Mouse (Mus musculus) lung, postnatal 0 days (tissue): ENCODE measurements at regions not wholly inside any gene's neighbourhood (a gene's known extent, or its start where the extent isn't known, plus 50 kb on each side); places are given as distances from the start of the nearest gene placed in this dataset.

ENCODE experiments used
- ATAC-seq: fragments of 200-750 bp; cut with Nextera tagmentation; 2 replicates; pipeline ENCODE4 v1.8.0; 2017; ENCODE audit warnings: moderate library complexity
- DNase-seq: peaks from one replicate; pipeline ENCODE4 v3.0.0-alpha.2; 2016; ENCODE audit warnings: low spot score
- H3K27ac ChIP-seq: fragments of 300-500 bp; sonication (generic); 2 replicates; pipeline ENCODE4 v1.5.1; 2014; ENCODE audit warnings: antibody characterized with exemption, mild to moderate bottlenecking, low read length, mixed read lengths
- H3K27me3 ChIP-seq: fragments of 300-500 bp; sonication (generic); replicated peaks from 2 replicates; pipeline ENCODE4 v1.6.1; 2014; ENCODE audit warnings: low read length, mixed read lengths; ENCODE audit not compliant: insufficient read depth
- H3K36me3 ChIP-seq: fragments of 300-500 bp; sonication (generic); 2 replicates; pipeline ENCODE4 v1.6.1; 2014; ENCODE audit warnings: low read length, mixed read lengths; ENCODE audit not compliant: insufficient read depth
- H3K4me1 ChIP-seq: fragments of 300-500 bp; sonication (generic); 2 replicates; pipeline ENCODE4 v1.6.1; 2014; ENCODE audit warnings: antibody characterized with exemption, low read depth, low read length, mixed read lengths; ENCODE audit not compliant: insufficient read depth
- H3K4me2 ChIP-seq: fragments of 300-500 bp; sonication (generic); replicated peaks from 2 replicates; pipeline ENCODE4 v1.6.1; 2014; ENCODE audit warnings: low read depth, mild to moderate bottlenecking, low read length, moderate library complexity, mixed read lengths
- H3K4me3 ChIP-seq: fragments of 300-500 bp; sonication (generic); 2 replicates; pipeline ENCODE4 v1.5.1; 2014; ENCODE audit warnings: low read depth, low read length
- H3K9ac ChIP-seq: fragments of 300-500 bp; sonication (generic); replicated peaks from 2 replicates; pipeline ENCODE4 v1.6.1; 2014; ENCODE audit warnings: low read depth, mild to moderate bottlenecking
- H3K9me3 ChIP-seq: fragments of 300-500 bp; sonication (generic); 2 replicates; pipeline ENCODE4 v1.6.1; 2016; ENCODE audit warnings: low read length, mixed read lengths
- CTCF ChIP-seq: IDR thresholded peaks from 2 replicates; pipeline ENCODE4 v1.5.1; 2016; ENCODE audit warnings: antibody characterized with exemption, mild to moderate bottlenecking
- EP300 ChIP-seq: IDR thresholded peaks from 2 replicates; pipeline ENCODE4 v1.6.1; 2016; ENCODE audit warnings: antibody characterized with exemption, mild to moderate bottlenecking, control low read depth
- WGBS: fragments of 180-500 bp; shearing (Covaris S2); extraction: QIAGEN DNeasy Blood & Tissue Kit; methylation state at CpG from one replicate; pipeline ENCODE4 v1.1.7; 2014; 5-methylcytosine and 5-hydroxymethylcytosine counted together

GRCm38 (mm10) chr8:44656031-44656430 is 279.2 kb upstream of the Fat1 start:
- H3K4me2 ChIP-seq = no peak overlapping the region
- no peak for TF ChIP-seq EP300
- no peak for TF ChIP-seq CTCF
- DNase-seq (peak; percentile 65), ATAC-seq (peak; percentile 62)
- no peak overlapping the region for H3K9ac ChIP-seq
- no peaks in the 10 kb centered on the region for H3K36me3 ChIP-seq
- H3K27ac ChIP-seq = no peak overlapping the region
- H3K4me3 ChIP-seq = no peak overlapping the region
- H3K4me1 ChIP-seq = no peaks in the 10 kb centered on the region
- H3K27me3 ChIP-seq = no peaks in the 10 kb centered on the region
- H3K9me3 ChIP-seq = no peaks in the 10 kb centered on the region

DNA sequence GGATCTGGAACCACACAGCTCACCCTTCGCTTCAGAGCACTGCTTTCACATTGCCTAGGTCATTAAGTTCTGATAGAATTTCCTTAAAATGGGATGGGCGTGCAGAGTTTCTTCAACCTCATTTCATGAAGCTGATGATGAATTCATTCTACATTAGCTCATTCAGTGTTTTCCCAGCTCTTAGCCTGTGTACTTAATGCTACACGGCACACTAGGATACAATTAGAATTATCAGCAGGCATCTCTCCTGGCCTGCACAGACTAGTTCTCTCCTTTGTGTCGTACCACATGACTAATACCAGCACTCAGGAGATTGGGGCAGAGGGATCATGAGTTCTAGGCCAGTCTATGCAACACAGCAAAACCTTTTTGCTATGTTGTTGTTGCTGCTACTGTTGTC is 278.8 kb upstream of the Fat1 start:
- Histone ChIP-seq H3K4me1 (no peaks in the 10 kb centered on the region), H3K27me3 (no peaks in the 10 kb centered on the region), H3K36me3 (no peaks in the 10 kb centered on the region), H3K4me3 (no peak overlapping the region), H3K9ac (no peak overlapping the region), H3K9me3 (no peaks in the 10 kb centered on the region), H3K27ac (no peak overlapping the region), H3K4me2 (no peak overlapping the region)
- peak; percentile 77 for ATAC-seq
- WGBS = 51% methylated on average over 4 of the region's 4 CpGs
- TF ChIP-seq CTCF = no peak
- TF ChIP-seq EP300 = no peak
- DNase-seq = peak; percentile 57

DNA sequence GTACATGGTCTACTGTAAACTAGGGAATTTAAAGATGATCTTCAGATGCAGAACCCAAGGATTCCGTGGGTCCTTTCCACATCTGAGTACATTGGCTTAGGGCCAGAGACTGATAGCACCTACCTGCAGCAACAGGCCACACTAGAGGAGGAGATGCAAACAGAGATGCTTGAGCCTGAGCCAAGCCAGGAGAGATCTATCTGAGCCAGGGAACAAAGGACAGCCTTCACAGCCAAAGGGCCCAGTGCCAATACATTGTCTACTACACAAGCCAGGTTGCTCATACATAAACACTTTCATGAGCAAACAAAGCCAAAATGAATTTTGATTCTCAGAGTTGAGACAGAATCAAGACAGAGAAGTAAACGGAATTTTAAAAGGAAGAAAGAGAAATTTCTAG is 273.6 kb upstream of the Fat1 start:
- no peak for TF ChIP-seq CTCF
- TF ChIP-seq EP300 = no peak
- Histone ChIP-seq H3K9me3 (no peaks in the 10 kb centered on the region), H3K9ac (no peak overlapping the region), H3K27ac (no peak overlapping the region), H3K4me2 (no peak overlapping the region), H3K27me3 (no peaks in the 10 kb centered on the region), H3K4me1 (no peaks in the 10 kb centered on the region), H3K4me3 (no peak overlapping the region), H3K36me3 (no peaks in the 10 kb centered on the region)
- ATAC-seq = no peak
- WGBS = 30% methylated on average over 2 of the region's 2 CpGs
- DNase-seq = no peak

- Histone ChIP-seq H3K4me1 (no peaks in the 10 kb centered on the region), H3K4me3 (no peak overlapping the region), H3K9me3 (no peaks in the 10 kb centered on the region), H3K9ac (no peak overlapping the region), H3K27ac (no peak overlapping the region), H3K27me3 (no peaks in the 10 kb centered on the region), H3K4me2 (no peak overlapping the region), H3K36me3 (no peaks in the 10 kb centered on the region)
- peak; percentile 11; the same call in 1 of the 2 replicates for TF ChIP-seq CTCF
- TF ChIP-seq EP300 = no peak
- WGBS = 70% methylated on average over 9 of the region's 9 CpGs
- peak; percentile 58 for DNase-seq
- peak; percentile 59 for ATAC-seq
Observed at GRCm38 (mm10) chr8:44687126-44687525, 248.1 kb upstream of the Fat1 start.

- Histone ChIP-seq H3K4me1 (no peaks in the 10 kb centered on the region), H3K27ac (no peak overlapping the region), H3K27me3 (no peaks in the 10 kb centered on the region), H3K4me2 (no peak overlapping the region), H3K4me3 (no peak overlapping the region), H3K9me3 (no peaks in the 10 kb centered on the region), H3K9ac (no peak overlapping the region), H3K36me3 (no peaks in the 10 kb centered on the region)
- WGBS = 80% methylated on average over 9 of the region's 9 CpGs
- DNase-seq = no peak
- TF ChIP-seq CTCF (no peak), EP300 (no peak)
- ATAC-seq = no peak
Observed at GRCm38 (mm10) chr8:44689837-44690592, 245.2 kb upstream of the Fat1 start.

GRCm38 (mm10) chr8:44690593-44690950 is 244.7 kb upstream of the Fat1 start:
- Histone ChIP-seq H3K9me3 (no peaks in the 10 kb centered on the region), H3K4me1 (no peaks in the 10 kb centered on the region), H3K36me3 (no peaks in the 10 kb centered on the region), H3K9ac (no peak overlapping the region), H3K4me3 (no peak overlapping the region), H3K4me2 (no peak overlapping the region), H3K27ac (no peak overlapping the region), H3K27me3 (no peaks in the 10 kb centered on the region)
- WGBS = 48% methylated on average over 4 of the region's 4 CpGs
- no peak for DNase-seq
- ATAC-seq = no peak
- TF ChIP-seq EP300 (no peak), CTCF (no peak)
